Mouse (Mus musculus): Measurements from ENCODE around the gene Lactbl1. TPM values are rescaled to one million over a fixed set of nuclear protein-coding genes. Genes with fewer than 3 reads are reported as not detected.
A peak's percentile ranks its signal among the peaks of the same experiment; 100 is the strongest.

Lactbl1 gene
- total RNA-seq, 2 experiments from 2014 or later = not detected

- DNase-seq (ENCODE audit: low spot score in 2 of 2) = peak in 1 of 2 experiments; percentile 63
These were observed 9.0 kb downstream of the Lactbl1 start for GRCm38 (mm10) chr4:136631237-136631994.

GRCm38 (mm10) chr4:136635995-136636394 lies 13.6 kb downstream of the Lactbl1 start:
- intact Hi-C loops (cut with DNase I) = no loop called here
- DNase-seq (ENCODE audit: low spot score in 2 of 2) = no peak

More at GRCm38 (mm10) chr4:136631237-136631994, 9.0 kb downstream of the Lactbl1 start:
- intact Hi-C loops (cut with DNase I) = no loop called here

DNA sequence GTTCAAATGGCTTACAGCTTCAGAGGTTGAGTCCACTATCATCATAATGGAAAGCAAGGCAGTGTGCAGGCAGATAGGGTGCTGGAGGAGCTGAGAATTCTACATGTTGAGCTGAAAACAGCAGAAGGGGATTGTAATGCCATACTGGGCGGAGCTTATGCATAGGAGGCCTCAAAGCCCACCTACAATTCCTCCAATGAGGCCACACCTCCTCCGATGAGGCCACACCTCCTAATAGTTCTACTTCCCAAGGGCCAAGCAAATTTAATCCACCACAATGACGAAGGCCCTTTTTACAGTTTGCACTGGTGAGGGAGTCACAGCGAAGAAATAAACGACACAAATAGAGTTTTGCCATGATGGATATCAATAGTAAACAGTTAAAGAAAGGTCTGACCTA lies 14.1 kb downstream of the Lactbl1 start:
- intact Hi-C loops (cut with DNase I) = no loop called here
- DNase-seq (ENCODE audit: low spot score in 2 of 2) = no peak

GRCm38 (mm10) chr4:136636983-136637562 lies 14.7 kb downstream of the Lactbl1 start:
- DNase-seq (ENCODE audit: low spot score in 2 of 2) = no peak
- intact Hi-C loops (cut with DNase I) = no loop called here

GRCm38 (mm10) chr4:136637563-136638229 lies 15.3 kb downstream of the Lactbl1 start:
- intact Hi-C loops (cut with DNase I) = no loop called here
- peak; percentile 83 to 85 for DNase-seq (ENCODE audit: low spot score in 2 of 2)

- no peak for DNase-seq (ENCODE audit: low spot score in 2 of 2)
- intact Hi-C loops (cut with DNase I) = no loop called here
These were observed 15.9 kb downstream of the Lactbl1 start for GRCm38 (mm10) chr4:136638230-136638750.

DNA sequence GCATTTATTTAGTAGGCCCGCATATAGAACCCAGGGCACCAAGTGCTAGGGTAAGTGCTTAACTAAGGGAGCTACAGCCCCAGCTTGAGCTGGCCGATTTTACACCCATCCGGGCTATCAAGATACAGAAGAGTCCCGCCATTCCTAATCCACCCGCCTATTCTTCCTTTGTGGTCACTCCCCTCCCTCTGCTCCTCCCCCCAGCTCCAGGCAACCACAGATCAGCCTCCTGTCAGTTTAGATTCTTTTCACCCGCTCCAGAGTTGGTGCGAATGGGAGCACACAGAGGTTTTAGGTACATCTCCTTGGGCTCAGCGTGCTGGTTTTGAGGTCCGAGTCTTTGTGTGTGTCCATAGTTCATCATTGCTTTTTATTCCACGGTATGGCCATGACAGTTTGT lies 16.5 kb downstream of the Lactbl1 start:
- intact Hi-C loops (cut with DNase I) = no loop called here
- DNase-seq (ENCODE audit: low spot score in 2 of 2) = no peak

- peak; percentile 84 to 91 for DNase-seq (ENCODE audit: low spot score in 2 of 2)
- intact Hi-C loops (cut with DNase I) = loop anchor here (1.0 to 5.0 kb wide), 2 partner anchors 226 to 423 kb away; no protein-coding TSS in a partner anchor
These were observed 26.6 kb downstream of the Lactbl1 start for GRCm38 (mm10) chr4:136648922-136649479.

DNA sequence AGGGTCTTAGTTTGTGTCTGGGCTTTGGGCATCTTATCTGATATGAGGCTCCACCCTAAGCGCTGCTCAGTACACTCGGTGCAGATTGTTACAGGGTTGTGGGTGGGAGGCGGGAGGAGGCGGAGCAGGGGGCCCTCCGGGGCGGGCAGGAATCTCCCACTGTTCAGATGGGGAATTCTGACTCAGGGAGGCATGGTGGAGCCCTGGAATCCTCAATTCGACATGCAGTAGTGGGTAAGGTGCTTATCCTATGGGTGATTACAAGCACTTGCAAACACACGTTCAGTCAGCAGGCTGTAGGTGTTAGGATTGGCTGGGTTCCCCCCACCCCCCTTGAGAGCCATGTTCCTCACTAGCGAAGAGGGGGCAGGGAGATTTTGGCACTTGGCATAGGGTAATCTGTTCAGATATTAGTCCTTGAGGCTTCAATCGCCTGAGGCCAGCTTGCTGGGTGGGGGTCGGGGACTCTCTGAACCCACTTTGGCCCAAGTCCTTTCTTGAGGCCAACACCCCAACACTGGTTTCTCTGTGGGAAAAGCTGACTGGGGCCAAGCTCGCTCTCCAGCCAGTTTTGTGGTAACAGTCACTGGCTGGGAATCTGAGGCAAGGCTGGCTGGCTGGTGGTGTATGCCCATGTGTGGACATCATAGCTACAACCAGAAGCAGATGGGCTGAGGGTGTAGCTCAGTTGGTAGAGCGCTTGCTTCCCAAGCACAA lies 27.2 kb downstream of the Lactbl1 start:
- DNase-seq (ENCODE audit: low spot score in 2 of 2) = peak in 1 of 2 experiments; percentile 40
- intact Hi-C loops (cut with DNase I) = loop anchor here (1.0 to 5.0 kb wide), 3 partner anchors 226 to 423 kb away; no protein-coding TSS in a partner anchor

- intact Hi-C loops (cut with DNase I) = loop anchor here (5.0 kb wide), 1 partner anchor 332 kb away; no protein-coding TSS in a partner anchor
- no peak for DNase-seq (ENCODE audit: low spot score in 2 of 2)
These were observed 27.8 kb downstream of the Lactbl1 start for GRCm38 (mm10) chr4:136650261-136650660.

DNA sequence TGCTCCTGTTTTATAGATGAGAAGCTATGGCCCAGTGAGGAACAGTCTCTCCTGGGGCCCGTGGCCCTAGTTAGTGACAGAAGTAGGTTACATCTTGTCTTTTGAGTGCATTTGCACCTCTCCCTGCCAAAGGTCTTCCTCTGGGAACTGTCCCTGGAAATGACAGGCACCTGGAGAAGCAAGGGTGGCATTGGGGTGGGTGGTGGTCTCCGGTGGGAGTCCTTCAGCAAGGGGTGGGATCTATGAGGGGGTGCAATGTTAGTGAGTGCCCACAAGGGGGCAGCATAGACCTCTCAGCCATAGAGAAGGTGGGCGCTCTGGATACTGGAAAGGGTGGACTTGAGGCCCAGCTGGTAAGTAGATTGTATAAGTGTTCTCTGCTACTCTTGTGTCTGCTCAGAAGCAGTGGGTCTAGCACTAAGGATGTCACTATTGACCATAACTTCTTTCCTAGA lies 29.0 kb downstream of the Lactbl1 start:
- peak in 1 of 2 experiments; percentile 45 for DNase-seq (ENCODE audit: low spot score in 2 of 2)
- intact Hi-C loops (cut with DNase I) = loop anchor here (5.0 kb wide), 1 partner anchor 331 kb away; no protein-coding TSS in a partner anchor

GRCm38 (mm10) chr4:136651882-136652527 lies 29.6 kb downstream of the Lactbl1 start:
- intact Hi-C loops (cut with DNase I) = loop anchor here (5.0 kb wide), 1 partner anchor 330 kb away; no protein-coding TSS in a partner anchor

GRCm38 (mm10) chr4:136652528-136652910 lies 30.1 kb downstream of the Lactbl1 start:
- intact Hi-C loops (cut with DNase I) = loop anchor here (5.0 kb wide), 1 partner anchor 330 kb away; no protein-coding TSS in a partner anchor

More at GRCm38 (mm10) chr4:136651882-136652527, 29.6 kb downstream of the Lactbl1 start:
- peak in 1 of 2 experiments; percentile 65 for DNase-seq (ENCODE audit: low spot score in 2 of 2)

DNA sequence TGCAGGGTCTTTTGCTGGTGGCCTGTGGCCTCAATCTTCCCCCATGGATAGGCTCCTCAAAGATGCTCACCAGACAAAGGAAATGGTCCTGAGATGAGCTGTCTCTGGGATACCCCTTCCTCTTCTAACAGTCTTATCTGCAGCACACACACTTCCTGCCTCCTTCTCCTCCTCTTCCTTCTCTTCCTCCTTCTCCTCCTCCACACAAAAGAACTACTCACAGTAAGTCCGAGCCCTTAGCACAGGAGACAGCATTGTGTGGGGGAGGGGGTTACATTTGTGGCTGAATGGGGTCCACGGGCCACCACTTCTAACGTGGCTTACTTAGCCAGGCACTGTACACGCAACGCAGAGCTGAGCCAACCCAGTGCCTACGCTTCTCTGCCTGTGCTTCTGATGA lies 30.6 kb downstream of the Lactbl1 start:
- intact Hi-C loops (cut with DNase I) = loop anchor here (5.0 kb wide), 1 partner anchor 329 kb away; no protein-coding TSS in a partner anchor
- DNase-seq (ENCODE audit: low spot score in 2 of 2) = no peak

More at GRCm38 (mm10) chr4:136652528-136652910, 30.1 kb downstream of the Lactbl1 start:
- DNase-seq (ENCODE audit: low spot score in 2 of 2) = no peak

DNA sequence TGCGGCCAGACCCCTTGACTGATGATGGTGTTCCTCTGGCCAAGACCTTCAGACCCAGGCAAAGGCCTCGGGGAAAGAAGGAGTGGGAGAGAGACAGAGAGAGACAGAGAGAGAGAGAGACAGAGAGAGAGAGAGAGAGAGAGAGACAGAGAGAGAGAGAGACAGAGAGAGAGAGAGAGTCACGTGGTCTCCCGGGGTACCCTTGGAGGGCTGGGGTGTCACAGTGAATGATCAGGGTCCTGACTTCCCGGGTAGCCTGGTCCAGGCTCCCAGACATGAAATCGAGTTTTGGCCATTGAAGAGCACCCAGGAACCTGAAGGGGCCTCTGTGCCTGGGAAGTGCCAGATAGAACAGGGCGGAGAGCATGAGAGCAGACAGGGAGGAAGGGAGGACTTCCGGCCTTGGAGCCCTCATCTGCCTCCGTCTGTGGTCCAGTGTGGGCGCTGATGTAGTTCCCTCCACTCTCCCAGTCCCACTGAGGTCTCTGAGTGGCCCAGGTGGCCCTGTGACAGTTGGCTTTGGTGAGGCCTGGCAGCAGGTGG lies 31.3 kb downstream of the Lactbl1 start:
- intact Hi-C loops (cut with DNase I) = loop anchor here (5.0 kb wide), 1 partner anchor 329 kb away; no protein-coding TSS in a partner anchor
- DNase-seq (ENCODE audit: low spot score in 2 of 2) = no peak

- DNase-seq (ENCODE audit: low spot score in 2 of 2) = no peak
- intact Hi-C loops (cut with DNase I) = no loop called here
These were observed 35.5 kb downstream of the Lactbl1 start for GRCm38 (mm10) chr4:136657914-136658313.

- DNase-seq (ENCODE audit: low spot score in 2 of 2) = peak; percentile 24 to 84
- intact Hi-C loops (cut with DNase I) = no loop called here
These were observed 42.6 kb downstream of the Lactbl1 start for GRCm38 (mm10) chr4:136665068-136665467.

DNA sequence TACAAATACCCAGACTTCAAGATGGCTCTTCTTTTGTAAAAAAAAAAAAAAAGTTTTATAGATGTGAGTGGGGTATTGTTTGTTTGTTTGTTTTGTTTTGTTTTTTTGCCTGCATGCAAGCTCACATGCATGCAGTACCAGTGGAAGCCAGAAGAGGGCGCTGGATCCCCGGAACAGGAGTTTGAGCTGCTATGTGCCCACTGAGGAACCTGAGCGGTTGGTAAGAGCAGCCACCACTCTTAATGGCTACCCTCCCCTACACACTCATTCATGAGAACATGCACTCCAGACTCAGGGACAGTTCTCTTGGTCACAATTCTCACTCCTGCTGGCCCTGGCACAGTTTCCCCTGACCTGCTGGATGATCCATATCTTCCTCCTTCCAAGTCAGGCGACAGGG lies 43.6 kb downstream of the Lactbl1 start:
- intact Hi-C loops (cut with DNase I) = no loop called here
- no peak for DNase-seq (ENCODE audit: low spot score in 2 of 2)
